Mouse (Mus musculus): Measurements from ENCODE around the gene Nfkbia. TPM values are rescaled to one million over a fixed set of nuclear protein-coding genes. Genes with fewer than 3 reads are reported as not detected.

The Nfkbia gene
- polyA plus RNA-seq, 1 experiment from 2014 or later = 15.0 TPM

DNA sequence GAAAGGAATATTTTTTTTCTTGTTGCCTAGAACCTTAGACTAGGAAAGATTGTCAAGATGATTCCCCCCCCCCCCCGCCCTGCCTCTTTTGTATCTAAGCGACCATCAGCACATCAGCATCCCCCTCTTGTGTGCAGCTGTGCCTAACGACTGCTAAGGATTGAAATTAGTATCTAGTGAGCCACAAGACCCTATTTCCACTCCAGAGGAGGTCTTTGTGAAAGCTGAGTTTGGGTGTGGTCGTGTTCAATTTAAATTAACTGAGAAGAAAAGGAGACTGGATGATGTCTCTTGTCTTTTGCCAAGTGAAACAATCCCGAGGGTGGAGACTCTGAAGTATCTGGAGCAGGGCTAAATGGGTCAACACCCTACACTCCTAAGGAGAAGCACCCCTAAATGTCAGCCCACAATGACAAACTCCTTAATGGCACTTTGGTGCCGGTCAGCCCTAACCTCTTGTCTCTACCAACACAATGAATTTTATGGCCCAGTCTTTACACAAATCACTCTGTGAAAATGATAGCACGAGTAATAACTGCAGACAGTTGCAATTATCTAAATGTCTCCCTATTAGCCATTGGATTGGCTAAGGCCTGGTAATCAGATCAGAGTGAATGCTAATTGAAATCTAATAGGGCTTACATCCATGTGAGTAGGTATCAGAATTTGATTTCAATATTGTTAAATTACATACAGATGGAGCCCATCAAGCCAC lies 13.0 kb upstream of the Nfkbia start:
- Histone ChIP-seq H3K9me3 (replicated peaks) (no peaks in the 10 kb centered on the region), H3K36me3 (no peaks in the 10 kb centered on the region), H3K27ac (no peak overlapping the region), H3K4me2 (no peak overlapping the region), H3K27me3 (peaks cover 34% of the 10 kb centered on the region), H3K9ac (no peak overlapping the region), H3K4me3 (replicated peaks) (no peak overlapping the region), H3K4me1 (replicated peaks) (no peaks in the 10 kb centered on the region)
- 54% methylated on average over 7 of the region's 7 CpGs for WGBS (ENCODE audit: insufficient replicate concordance)
- DNase-seq = no peak
- ATAC-seq (ENCODE audit: low read depth) = no peak

DNA sequence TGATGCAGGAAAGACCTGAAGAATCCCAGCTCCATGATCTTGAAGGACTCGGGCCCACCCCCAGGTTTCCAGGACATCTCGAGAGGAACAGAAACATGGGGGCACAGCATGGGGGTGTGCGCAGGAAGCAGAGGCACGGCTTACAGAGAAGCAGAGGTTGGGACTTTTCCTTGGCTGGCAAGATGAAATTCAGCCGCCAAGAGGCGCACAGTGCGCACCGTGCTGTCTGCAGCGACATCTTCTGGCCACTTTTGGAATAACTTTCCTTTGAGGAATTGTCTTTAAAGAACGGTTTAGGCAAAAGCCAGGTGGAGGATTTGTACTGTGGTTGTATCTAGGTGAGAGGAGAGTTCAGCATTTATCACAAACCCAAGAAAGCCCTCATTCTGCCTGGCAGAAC lies 6.6 kb upstream of the Nfkbia start:
- Histone ChIP-seq H3K36me3 (no peaks in the 10 kb centered on the region), H3K9ac (no peak overlapping the region), H3K27me3 (peaks cover 28% of the 10 kb centered on the region), H3K27ac (no peak overlapping the region), H3K9me3 (replicated peaks) (no peaks in the 10 kb centered on the region), H3K4me3 (replicated peaks) (no peak overlapping the region), H3K4me1 (replicated peaks) (peaks cover 15% of the 10 kb centered on the region), H3K4me2 (0 out of 2 replicates have a peak overlapping the region, but pooled peaks have one; percentile 12)
- DNase-seq (peak; percentile 60), ATAC-seq (ENCODE audit: low read depth) (peak; percentile 53; the same call in 1 of the 2 replicates)
- 3% methylated on average over 10 of the region's 10 CpGs for WGBS (ENCODE audit: insufficient replicate concordance)

DNA sequence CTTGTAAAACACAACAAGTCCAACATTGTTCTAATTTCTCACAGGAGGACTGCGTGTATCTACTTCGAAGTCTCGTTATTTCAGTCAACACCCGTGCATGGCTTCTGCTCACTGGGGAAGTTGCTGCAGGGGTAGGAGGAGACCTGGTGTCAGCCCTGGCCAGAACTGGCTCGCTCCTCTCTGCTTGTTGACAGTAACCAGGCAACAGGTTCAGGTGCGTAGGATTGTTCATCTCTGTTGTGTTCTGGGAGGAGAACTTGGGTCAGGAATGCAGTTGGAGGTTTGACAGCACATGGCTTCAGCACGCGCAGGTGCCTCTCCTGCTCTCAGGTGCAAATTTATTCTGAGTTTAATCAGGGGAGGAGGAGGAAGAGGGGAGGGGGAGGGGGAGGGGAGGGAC lies 5.3 kb upstream of the Nfkbia start:
- no peak for DNase-seq
- no peak overlapping the region for H3K9ac ChIP-seq
- no peak overlapping the region for H3K27ac ChIP-seq
- no peaks in the 10 kb centered on the region for H3K36me3 ChIP-seq
- H3K9me3 ChIP-seq (replicated peaks) = no peaks in the 10 kb centered on the region
- H3K27me3 ChIP-seq = peaks cover 18% of the 10 kb centered on the region
- ATAC-seq (ENCODE audit: low read depth) = no peak
- no peak overlapping the region for H3K4me3 ChIP-seq (replicated peaks)
- no peak overlapping the region for H3K4me2 ChIP-seq
- H3K4me1 ChIP-seq (replicated peaks) = peaks cover 24% of the 10 kb centered on the region
- WGBS (ENCODE audit: insufficient replicate concordance) = 64% methylated on average over 8 of the region's 8 CpGs

DNA sequence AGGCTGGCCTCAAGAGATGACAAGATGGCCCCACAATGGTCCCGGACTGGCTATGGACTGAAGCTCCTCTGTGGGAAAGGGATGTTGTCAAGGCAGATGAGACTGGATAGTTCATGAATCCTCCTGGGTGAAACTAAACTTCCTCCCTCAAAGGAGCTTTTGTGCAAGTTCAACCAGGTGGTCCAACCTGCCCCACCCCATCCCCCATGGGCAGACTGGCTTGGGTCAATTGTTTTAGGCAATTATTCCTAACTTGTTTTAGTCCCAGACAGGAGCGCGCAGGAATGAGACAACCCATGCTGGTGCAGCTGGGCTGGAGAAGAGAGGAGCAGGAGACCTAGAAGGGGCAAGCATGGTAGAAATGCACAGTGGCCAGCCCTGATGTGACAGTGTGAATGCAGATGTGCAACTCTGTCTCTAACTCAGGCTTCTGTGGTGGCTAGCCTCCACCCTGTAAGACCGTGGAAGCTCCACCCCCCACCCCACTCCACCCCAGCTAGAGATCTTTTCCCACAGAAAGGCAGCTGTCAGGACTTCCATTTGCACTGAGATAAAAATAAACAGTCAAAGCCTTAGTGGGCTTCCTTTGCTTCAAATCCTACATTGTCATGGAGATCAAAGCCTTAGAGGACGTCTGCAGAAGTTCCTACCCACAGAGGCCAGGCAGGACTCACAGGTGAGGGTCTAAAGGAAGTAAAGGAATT lies 3.6 kb upstream of the Nfkbia start:
- H3K27ac ChIP-seq = no peak overlapping the region
- no peak for ATAC-seq (ENCODE audit: low read depth)
- H3K4me1 ChIP-seq (replicated peaks) = peaks cover 33% of the 10 kb centered on the region
- H3K9ac ChIP-seq = no peak overlapping the region
- no peak for DNase-seq
- no peaks in the 10 kb centered on the region for H3K9me3 ChIP-seq (replicated peaks)
- no peak overlapping the region for H3K4me2 ChIP-seq
- 51% methylated on average over 5 of the region's 5 CpGs for WGBS (ENCODE audit: insufficient replicate concordance)
- H3K27me3 ChIP-seq = peaks cover 7% of the 10 kb centered on the region
- no peak overlapping the region for H3K4me3 ChIP-seq (replicated peaks)
- peaks cover under 1% of the 10 kb centered on the region for H3K36me3 ChIP-seq

DNA sequence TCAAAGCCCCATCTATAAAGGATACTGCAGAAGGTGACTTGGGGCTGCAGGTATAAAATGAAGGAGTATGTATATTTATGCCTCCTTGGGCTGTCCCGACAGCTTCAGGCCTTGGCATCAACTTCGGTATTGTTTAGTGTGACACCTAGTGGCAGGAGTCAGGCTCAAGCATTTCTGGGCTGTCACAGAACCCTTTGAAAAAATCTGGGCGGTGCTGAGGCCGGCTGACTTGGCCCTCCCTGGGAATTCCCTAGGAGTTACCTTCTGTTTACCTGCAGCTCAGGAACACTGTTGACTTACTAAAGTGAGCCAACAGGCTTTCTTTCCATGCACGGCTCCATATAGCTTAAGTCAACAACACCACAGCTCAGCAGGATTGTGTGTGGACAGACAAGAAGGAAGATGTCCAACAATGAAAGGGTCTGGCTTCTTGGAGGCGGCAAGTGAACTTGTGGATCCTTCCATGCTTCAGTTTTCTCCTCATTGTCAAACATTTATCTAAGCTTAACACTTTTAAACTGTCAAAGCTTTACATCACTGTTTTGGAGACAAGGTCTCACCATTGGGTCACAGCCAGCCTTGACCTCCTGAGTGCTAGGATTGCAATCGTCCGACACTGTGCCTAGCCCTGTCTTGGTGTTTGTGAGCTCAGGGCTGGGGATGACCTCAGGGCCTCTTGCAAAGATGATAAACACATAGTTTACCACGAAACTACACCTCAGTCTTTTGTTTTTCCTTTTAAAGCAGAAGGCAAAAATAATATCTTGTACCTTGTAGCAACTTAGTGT lies 2.9 kb upstream of the Nfkbia start:
- Histone ChIP-seq H3K27me3 (peaks cover 4% of the 10 kb centered on the region; the same call in 1 of the 2 replicates), H3K4me2 (no peak overlapping the region), H3K9me3 (replicated peaks) (no peaks in the 10 kb centered on the region), H3K36me3 (peaks cover 8% of the 10 kb centered on the region), H3K27ac (no peak overlapping the region), H3K4me1 (replicated peaks) (peaks cover 40% of the 10 kb centered on the region), H3K4me3 (replicated peaks) (no peak overlapping the region), H3K9ac (no peak overlapping the region)
- DNase-seq = peak; percentile 34
- no peak for ATAC-seq (ENCODE audit: low read depth)
- WGBS (ENCODE audit: insufficient replicate concordance) = 32% methylated on average over 9 of the region's 9 CpGs

DNA sequence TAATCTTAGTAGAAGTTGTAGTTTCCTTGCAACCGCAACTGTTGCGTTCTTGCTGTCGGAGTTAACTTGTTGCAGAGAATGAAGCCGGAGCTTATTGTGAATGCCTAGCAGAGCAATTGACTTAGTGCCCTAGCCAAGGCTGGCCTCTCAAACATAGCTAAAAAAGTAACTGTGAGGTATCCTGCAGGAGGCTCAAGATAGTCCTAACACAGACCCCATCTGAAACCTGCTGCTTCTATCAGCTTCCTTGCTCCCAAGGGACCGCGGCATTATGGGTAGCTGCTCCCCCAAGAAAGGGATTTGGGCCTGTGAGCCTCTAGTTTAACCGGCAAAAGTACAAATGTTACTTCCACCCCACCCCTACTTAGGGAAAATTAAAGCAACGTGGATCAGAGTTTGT lies 934 bp upstream of the Nfkbia start:
- Histone ChIP-seq H3K9ac (peak overlapping the region; percentile 94; the same call in 1 of the 2 replicates), H3K36me3 (peaks cover 22% of the 10 kb centered on the region), H3K4me3 (replicated peaks) (peak overlapping the region; percentile 89; the same call in 1 of the 2 replicates), H3K27ac (peak overlapping the region; percentile 96; the same call in 1 of the 2 replicates), H3K4me2 (peak overlapping the region; percentile 98), H3K9me3 (replicated peaks) (no peaks in the 10 kb centered on the region), H3K27me3 (peaks cover 4% of the 10 kb centered on the region; the same call in 1 of the 2 replicates), H3K4me1 (replicated peaks) (peaks cover 47% of the 10 kb centered on the region)
- DNase-seq (no peak), ATAC-seq (ENCODE audit: low read depth) (no peak)
- 64% methylated on average over 8 of the region's 8 CpGs for WGBS (ENCODE audit: insufficient replicate concordance)

DNA sequence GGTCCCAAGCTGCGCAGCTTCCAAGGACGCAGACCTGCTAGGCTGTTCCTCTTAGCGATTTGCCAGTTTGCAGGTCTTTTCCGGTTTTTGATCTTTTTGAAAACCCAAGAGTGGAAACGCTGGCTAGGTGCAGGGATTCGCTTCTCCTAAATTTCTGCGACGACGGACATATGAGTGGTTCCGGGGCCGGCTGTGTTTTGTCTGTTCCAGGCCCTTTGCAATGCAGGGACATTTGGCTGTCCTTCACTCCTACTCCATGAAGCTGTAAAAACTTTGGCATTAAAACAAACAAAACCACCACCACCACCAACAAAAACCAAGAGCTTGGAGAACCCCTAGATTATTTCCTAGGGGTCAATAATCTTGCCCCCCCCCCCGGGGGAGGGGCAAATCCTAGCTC lies 494 bp upstream of the Nfkbia start:
- ATAC-seq (ENCODE audit: low read depth) (no peak), DNase-seq (no peak)
- peaks cover 25% of the 10 kb centered on the region for H3K36me3 ChIP-seq
- peak overlapping the region; percentile 98 for H3K4me2 ChIP-seq
- H3K27me3 ChIP-seq = peaks cover 4% of the 10 kb centered on the region; the same call in 1 of the 2 replicates
- H3K9me3 ChIP-seq (replicated peaks) = no peaks in the 10 kb centered on the region
- peaks cover 47% of the 10 kb centered on the region for H3K4me1 ChIP-seq (replicated peaks)
- WGBS (ENCODE audit: insufficient replicate concordance) = 3% methylated on average over 12 of the region's 12 CpGs
- H3K27ac ChIP-seq = peak overlapping the region; percentile 96
- H3K4me3 ChIP-seq (replicated peaks) = peak overlapping the region; percentile 89
- H3K9ac ChIP-seq = peak overlapping the region; percentile 94

DNA sequence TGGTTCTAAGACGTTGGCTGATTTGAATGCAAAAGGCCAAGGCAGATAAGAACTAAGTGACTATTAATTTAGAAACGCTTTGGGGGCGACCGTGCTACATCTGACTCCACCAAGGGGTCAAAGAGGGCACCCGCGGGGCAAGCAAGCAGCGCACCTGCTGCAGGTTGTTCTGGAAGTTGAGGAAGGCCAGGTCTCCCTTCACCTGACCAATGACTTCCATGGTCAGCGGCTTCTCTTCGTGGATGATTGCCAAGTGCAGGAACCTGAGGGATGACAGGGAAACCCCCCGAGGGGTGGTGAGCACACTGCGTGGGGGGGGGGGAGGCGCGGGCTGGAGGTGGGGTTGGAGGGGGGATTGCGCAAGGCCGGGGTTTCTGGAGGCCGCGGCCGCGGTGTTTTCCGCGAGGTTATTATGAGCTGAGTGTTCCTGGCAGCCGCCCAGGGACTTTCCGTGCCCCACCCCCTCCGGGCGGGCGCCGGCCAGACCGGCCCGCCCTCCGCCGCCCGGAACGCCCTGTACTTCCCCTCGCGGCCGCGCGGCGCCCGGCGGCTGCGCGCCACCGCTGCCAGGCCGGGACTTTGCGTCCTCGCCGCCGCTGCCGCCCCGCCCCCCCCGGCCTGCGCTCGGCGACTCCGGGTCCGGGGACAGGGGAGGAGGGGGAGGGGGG lies 797 bp downstream of the Nfkbia start:
- peaks cover 28% of the 10 kb centered on the region for H3K36me3 ChIP-seq
- peak; percentile 82 for DNase-seq
- 2% methylated on average over 44 of the region's 57 CpGs for WGBS (ENCODE audit: insufficient replicate concordance)
- H3K9me3 ChIP-seq (replicated peaks) = no peaks in the 10 kb centered on the region
- peak overlapping the region; percentile 96 for H3K27ac ChIP-seq
- ATAC-seq (ENCODE audit: low read depth) = peak; percentile 88
- peak overlapping the region; percentile 94 for H3K9ac ChIP-seq
- H3K4me1 ChIP-seq (replicated peaks) = peaks cover 50% of the 10 kb centered on the region
- peak overlapping the region; percentile 98 for H3K4me2 ChIP-seq
- peak overlapping the region; percentile 89 for H3K4me3 ChIP-seq (replicated peaks)
- peaks cover 4% of the 10 kb centered on the region; the same call in 1 of the 2 replicates for H3K27me3 ChIP-seq

DNA sequence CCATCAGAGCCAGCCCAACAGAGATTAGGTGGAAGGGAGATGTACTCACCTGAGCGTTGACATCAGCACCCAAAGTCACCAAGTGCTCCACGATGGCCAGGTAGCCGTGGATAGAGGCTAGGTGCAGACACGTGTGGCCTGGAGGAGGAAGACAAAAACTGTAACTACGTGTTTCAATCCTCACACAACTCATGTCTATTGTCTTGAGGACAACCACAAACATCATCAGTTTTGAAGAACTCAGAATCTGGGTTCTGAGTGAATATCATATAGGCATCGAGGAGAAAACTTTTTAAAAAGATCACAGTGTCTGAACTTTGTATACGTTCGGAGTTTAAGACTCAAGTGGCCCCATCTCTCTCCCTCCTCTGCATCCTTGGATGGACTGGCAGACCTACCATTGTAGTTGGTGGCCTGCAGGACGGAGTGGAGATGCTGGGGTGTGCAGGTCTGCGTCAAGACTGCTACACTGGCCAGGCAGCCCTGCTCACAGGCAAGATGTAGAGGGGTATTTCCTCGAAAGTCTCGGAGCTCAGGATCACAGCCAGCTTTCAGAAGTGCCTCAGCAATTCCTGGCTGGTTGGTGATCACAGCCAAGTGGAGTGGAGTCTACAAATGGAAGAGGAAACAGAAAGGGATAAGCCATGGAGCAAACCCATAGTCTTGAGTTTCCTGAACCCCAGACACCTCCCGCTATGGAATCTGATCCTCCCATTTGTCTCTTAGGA lies 1.6 kb downstream of the Nfkbia start:
- Histone ChIP-seq H3K36me3 (peaks cover 28% of the 10 kb centered on the region), H3K9me3 (replicated peaks) (no peaks in the 10 kb centered on the region), H3K27me3 (peaks cover under 1% of the 10 kb centered on the region; the same call in 1 of the 2 replicates), H3K27ac (peak overlapping the region; percentile 83; the same call in 1 of the 2 replicates), H3K4me3 (replicated peaks) (peak overlapping the region; percentile 89), H3K4me2 (peak overlapping the region; percentile 98), H3K9ac (peak overlapping the region; percentile 94), H3K4me1 (replicated peaks) (peaks cover 45% of the 10 kb centered on the region)
- no peak for ATAC-seq (ENCODE audit: low read depth)
- no peak for DNase-seq
- WGBS (ENCODE audit: insufficient replicate concordance) = 80% methylated on average over 13 of the region's 13 CpGs

DNA sequence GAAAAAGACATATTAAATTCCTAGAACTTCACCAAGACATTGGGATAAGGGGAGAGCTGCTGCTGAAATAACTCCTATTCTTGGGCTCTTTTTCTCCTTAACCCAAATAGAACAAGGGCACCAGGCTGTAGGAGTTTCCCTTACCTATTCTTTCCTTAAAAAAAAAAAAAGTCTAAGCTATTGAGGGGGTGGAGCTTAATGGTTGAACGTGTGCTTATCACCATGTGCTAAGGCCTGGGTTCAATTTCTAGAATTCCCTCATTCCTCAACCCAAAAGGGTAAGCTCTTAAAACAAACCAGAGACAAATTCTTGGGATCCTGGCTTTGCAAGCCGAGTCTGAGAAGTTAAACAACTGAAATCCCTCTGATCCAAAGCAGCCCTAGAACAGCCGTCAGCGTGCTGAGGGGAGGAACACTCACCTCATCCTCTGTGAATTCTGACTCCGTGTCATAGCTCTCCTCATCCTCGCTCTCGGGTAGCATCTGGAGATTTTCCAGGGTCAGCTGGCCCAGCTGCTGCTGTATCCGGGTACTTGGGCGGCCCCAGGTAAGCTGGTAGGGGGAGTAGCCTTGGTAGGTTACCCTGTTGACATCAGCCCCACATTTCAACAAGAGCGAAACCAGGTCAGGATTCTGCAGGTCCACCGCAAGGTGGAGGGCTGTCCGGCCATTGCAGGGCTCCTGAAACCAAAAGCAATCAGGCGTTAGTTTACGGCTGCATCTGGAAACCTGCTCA lies 2.3 kb downstream of the Nfkbia start:
- Histone ChIP-seq H3K4me3 (replicated peaks) (peak overlapping the region; percentile 89; the same call in 1 of the 2 replicates), H3K27ac (no peak overlapping the region), H3K9me3 (replicated peaks) (no peaks in the 10 kb centered on the region), H3K4me1 (replicated peaks) (peaks cover 42% of the 10 kb centered on the region), H3K36me3 (peaks cover 28% of the 10 kb centered on the region), H3K4me2 (peak overlapping the region; percentile 98), H3K9ac (0 out of 2 replicates have a peak overlapping the region, but pooled peaks have one; percentile 26), H3K27me3 (no peaks in the 10 kb centered on the region)
- 82% methylated on average over 14 of the region's 14 CpGs for WGBS (ENCODE audit: insufficient replicate concordance)
- no peak for ATAC-seq (ENCODE audit: low read depth)
- DNase-seq = no peak

Data from liver, embryonic 13.5 days (tissue).